Mouse (Mus musculus): ENCODE data around the gene Apopt1. TPM values are rescaled to one million over a fixed set of nuclear protein-coding genes. Genes with fewer than 3 reads are reported as not detected.
"Not testable (repeated sequence)": the region's sequence is repeated elsewhere in the genome, so short reads cannot be mapped to it uniquely, and the experiment has no call there.

The Apopt1 gene
- total and polyA plus RNA-seq, 2 experiments from 2014 or later, result 23.6 to 60.3 TPM

DNA sequence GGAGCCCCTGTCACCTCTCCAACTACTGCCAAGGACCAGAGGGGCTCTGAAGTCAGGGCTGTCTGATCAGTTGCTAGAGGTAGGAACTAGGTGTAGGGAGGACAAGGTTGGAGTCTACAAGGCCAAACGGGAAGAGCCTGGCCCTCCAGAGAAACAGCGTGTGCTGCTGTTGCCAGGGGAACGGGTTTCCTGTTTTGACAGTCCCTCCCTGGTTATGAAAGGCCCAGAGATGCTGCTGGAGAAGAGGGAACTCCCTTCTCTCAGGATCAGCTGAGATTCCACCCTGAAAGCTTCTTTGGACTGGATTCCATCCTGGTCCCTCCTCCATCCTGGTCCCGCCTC is 13.0 kb downstream of the Apopt1 start:
- no peak overlapping the region for H3K4me2 ChIP-seq (ENCODE audit: low read depth, low read length)
- WGBS, result 49% methylated on average over 4 of the region's 4 CpGs
- TF ChIP-seq CTCF (IDR thresholded peaks at IDR 0.05; ENCODE audit: low read depth), result no peak
- DNase-seq (ENCODE audit: low spot score), result no peak
- peaks cover 11% of the 10 kb centered on the region; the same call in 1 of the 2 replicates for H3K36me3 ChIP-seq (ENCODE audit: insufficient read depth, low read length)
- H3K4me1 ChIP-seq (ENCODE audit: insufficient read depth, low read length), result 0 out of 2 replicates have a peak, but pooled peaks cover 7% of the 10 kb centered on the region
- H3K27me3 ChIP-seq (ENCODE audit: insufficient read depth, low read length), result no peaks in the 10 kb centered on the region
- H3K9ac ChIP-seq (replicated peaks; ENCODE audit: low read length), result no peak overlapping the region
- H3K4me3 ChIP-seq (ENCODE audit: low read length), result no peak overlapping the region
- no peak for ATAC-seq
- no peaks in the 10 kb centered on the region for H3K9me3 ChIP-seq (ENCODE audit: low read length)
- peak overlapping the region; percentile 74 for H3K27ac ChIP-seq

- 97% methylated on average over 1 of the region's 1 CpGs for WGBS
- ATAC-seq (no peak), DNase-seq (ENCODE audit: low spot score) (no peak)
- Histone ChIP-seq H3K27me3 (ENCODE audit: insufficient read depth, low read length) (no peaks in the 10 kb centered on the region), H3K4me2 (ENCODE audit: low read depth, low read length) (no peak overlapping the region), H3K9ac (replicated peaks; ENCODE audit: low read length) (no peak overlapping the region), H3K4me1 (ENCODE audit: insufficient read depth, low read length) (0 out of 2 replicates have a peak, but pooled peaks cover 9% of the 10 kb centered on the region), H3K9me3 (ENCODE audit: low read length) (no peaks in the 10 kb centered on the region), H3K27ac (no peak overlapping the region), H3K4me3 (ENCODE audit: low read length) (no peak overlapping the region), H3K36me3 (ENCODE audit: insufficient read depth, low read length) (peaks cover 11% of the 10 kb centered on the region; the same call in 1 of the 2 replicates)
- no peak for TF ChIP-seq CTCF (IDR thresholded peaks at IDR 0.05; ENCODE audit: low read depth)
Observed at GRCm38 (mm10) chr12:111727956-111728355, 14.9 kb downstream of the Apopt1 start.

DNA sequence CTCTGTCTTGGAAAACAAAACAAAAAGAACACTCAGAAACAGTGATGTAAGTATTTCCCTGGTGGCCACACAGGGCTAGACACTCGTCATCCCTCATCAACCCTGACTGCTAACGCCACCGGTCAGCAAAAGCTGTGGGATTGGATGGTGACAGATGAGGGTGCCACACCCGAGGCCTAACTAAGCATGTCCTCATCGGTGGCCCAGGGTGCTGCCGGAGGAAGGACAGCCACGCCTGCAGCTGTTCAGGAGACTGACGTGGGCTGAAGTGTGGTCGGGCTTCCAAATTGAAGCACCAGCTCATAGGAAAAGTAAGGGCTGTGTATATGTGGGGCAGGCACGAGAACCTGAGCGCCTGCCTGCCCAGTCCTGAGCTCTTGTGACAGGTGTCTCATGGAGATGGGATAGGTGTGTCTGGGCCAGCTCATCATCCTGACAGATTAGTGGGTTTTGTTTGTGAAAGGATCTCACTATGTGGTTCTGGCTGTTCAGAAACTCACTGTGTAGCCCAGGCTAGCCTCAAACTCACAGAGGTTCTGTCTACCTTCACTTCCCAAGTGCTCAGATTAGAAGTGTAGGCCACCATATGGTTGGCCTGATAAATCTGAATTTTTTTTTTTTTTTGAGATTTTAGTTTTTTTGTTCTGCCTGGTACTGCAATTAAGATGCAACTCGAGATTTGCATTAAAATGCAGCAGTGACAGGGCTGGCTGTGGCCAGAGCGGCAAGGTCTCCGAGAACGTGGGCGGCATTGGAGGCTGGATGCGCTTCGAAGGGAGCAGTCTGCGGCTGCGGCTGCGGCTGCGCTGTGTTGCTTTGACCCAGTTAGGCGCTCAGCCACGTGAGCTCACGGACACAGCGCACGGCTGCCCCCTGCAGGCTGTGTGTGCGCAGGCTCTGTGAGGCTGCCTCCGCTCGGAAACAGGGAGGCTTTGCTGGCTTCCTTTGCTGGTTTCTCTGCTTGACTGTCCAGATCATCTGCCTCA is 19.1 kb downstream of the Apopt1 start:
- DNase-seq (ENCODE audit: low spot score) (peak; percentile 97), ATAC-seq (peak; percentile 91)
- Histone ChIP-seq H3K4me1 (ENCODE audit: insufficient read depth, low read length) (0 out of 2 replicates have a peak, but pooled peaks cover 3% of the 10 kb centered on the region), H3K36me3 (ENCODE audit: insufficient read depth, low read length) (peaks cover 7% of the 10 kb centered on the region; the same call in 1 of the 2 replicates), H3K4me2 (ENCODE audit: low read depth, low read length) (peak overlapping the region; percentile 26), H3K4me3 (ENCODE audit: low read length) (no peak overlapping the region), H3K9ac (replicated peaks; ENCODE audit: low read length) (0 out of 2 replicates have a peak overlapping the region, but pooled peaks have one; percentile 21), H3K27ac (peak overlapping the region; percentile 43), H3K27me3 (ENCODE audit: insufficient read depth, low read length) (no peaks in the 10 kb centered on the region), H3K9me3 (ENCODE audit: low read length) (no peaks in the 10 kb centered on the region)
- peak; percentile 99 for TF ChIP-seq CTCF (IDR thresholded peaks at IDR 0.05; ENCODE audit: low read depth)
- WGBS, result 32% methylated on average over 30 of the region's 30 CpGs

DNA sequence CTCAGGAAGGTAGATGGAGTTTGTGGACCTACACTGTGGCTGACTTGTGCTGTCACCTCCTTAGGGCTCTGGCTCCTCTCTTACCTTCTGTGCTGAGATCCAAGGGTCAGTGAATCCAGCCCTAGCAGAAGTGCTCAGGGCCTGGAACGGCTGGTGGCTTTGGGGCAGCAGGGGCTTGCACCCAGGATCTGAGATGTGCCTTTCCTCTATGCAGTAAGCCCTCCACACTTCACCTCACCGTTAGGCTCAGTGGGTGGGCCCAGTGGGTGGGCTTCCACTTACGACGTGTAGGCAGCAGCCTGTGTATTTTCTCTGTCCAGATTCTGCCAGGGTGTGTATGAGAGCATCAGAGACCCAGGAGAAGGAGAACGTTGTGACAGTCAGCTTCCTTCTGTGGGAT is 19.9 kb downstream of the Apopt1 start:
- Histone ChIP-seq H3K9me3 (ENCODE audit: low read length) (no peaks in the 10 kb centered on the region), H3K4me3 (ENCODE audit: low read length) (no peak overlapping the region), H3K4me2 (ENCODE audit: low read depth, low read length) (peak overlapping the region; percentile 26), H3K9ac (replicated peaks; ENCODE audit: low read length) (no peak overlapping the region), H3K4me1 (ENCODE audit: insufficient read depth, low read length) (0 out of 2 replicates have a peak, but pooled peaks cover 3% of the 10 kb centered on the region), H3K27me3 (ENCODE audit: insufficient read depth, low read length) (no peaks in the 10 kb centered on the region), H3K36me3 (ENCODE audit: insufficient read depth, low read length) (peaks cover 7% of the 10 kb centered on the region; the same call in 1 of the 2 replicates), H3K27ac (peak overlapping the region; percentile 43; the same call in 1 of the 2 replicates)
- 49% methylated on average over 5 of the region's 5 CpGs for WGBS
- DNase-seq (ENCODE audit: low spot score) (no peak), ATAC-seq (no peak)
- no peak for TF ChIP-seq CTCF (IDR thresholded peaks at IDR 0.05; ENCODE audit: low read depth)

GRCm38 (mm10) chr12:111734912-111735311 is 21.9 kb downstream of the Apopt1 start:
- no peaks in the 10 kb centered on the region for H3K27me3 ChIP-seq (ENCODE audit: insufficient read depth, low read length)
- WGBS, result 83% methylated on average over 3 of the region's 3 CpGs
- DNase-seq (ENCODE audit: low spot score), result no peak
- H3K4me3 ChIP-seq (ENCODE audit: low read length), result no peak overlapping the region
- H3K4me1 ChIP-seq (ENCODE audit: insufficient read depth, low read length), result 0 out of 2 replicates have a peak, but pooled peaks cover 3% of the 10 kb centered on the region
- H3K4me2 ChIP-seq (ENCODE audit: low read depth, low read length), result no peak overlapping the region
- no peak overlapping the region for H3K27ac ChIP-seq
- H3K36me3 ChIP-seq (ENCODE audit: insufficient read depth, low read length), result no peaks in the 10 kb centered on the region
- H3K9ac ChIP-seq (replicated peaks; ENCODE audit: low read length), result no peak overlapping the region
- no peaks in the 10 kb centered on the region for H3K9me3 ChIP-seq (ENCODE audit: low read length)
- no peak for TF ChIP-seq CTCF (IDR thresholded peaks at IDR 0.05; ENCODE audit: low read depth)
- ATAC-seq, result no peak

DNA sequence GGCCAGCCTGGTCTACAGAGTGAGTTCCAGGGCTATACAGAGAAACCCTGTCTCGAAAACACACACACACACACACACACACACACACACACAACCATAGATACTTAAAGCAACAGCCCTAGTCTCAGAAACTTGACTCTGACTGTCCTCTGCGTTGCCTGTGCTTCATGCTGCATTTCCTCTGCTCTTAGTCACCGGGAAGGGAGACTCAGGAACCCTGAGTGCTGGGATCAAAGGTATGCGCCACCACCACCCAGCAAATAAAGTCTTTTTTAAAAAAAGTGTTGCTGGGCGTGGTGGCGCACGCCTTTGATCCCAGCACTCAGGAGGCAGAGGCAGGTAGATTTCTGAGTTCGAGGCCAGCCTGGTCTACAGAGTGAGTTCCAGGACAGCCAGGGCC is 23.6 kb downstream of the Apopt1 start:
- H3K9ac ChIP-seq (replicated peaks; ENCODE audit: low read length); ATAC-seq; H3K27ac ChIP-seq; H3K4me2 ChIP-seq (ENCODE audit: low read depth, low read length); H3K27me3 ChIP-seq (ENCODE audit: insufficient read depth, low read length); H3K36me3 ChIP-seq (ENCODE audit: insufficient read depth, low read length); H3K4me3 ChIP-seq (ENCODE audit: low read length); H3K4me1 ChIP-seq (ENCODE audit: insufficient read depth, low read length); DNase-seq (ENCODE audit: low spot score); H3K9me3 ChIP-seq (ENCODE audit: low read length): not testable (repeated sequence)
- 91% methylated on average over 8 of the region's 8 CpGs for whole genome bisulfite sequencing
